Mouse (Mus musculus) cerebellum, postnatal 4 days (tissue): ENCODE measurements around the gene Mybl2.
"Not testable (repeated sequence)": the region's sequence is repeated elsewhere in the genome, so short reads cannot be mapped to it uniquely, and the experiment has no call there.

Experiments used
- DNase-seq, 2 experiments: peaks; one replicate each; pipeline ENCODE4 v3.0.0; 2022; ENCODE audit warnings: low spot score in 2 of 2, mixed read lengths in 1 of 2

Mybl2 gene

GRCm38 (mm10) chr2:163054335-163054840 lies at the start of gene Mybl2:
TSS of gene Mybl2 (plus strand) at chr2:163054687.
- DNase-seq: peak; percentile 54 to 83

- no peak for DNase-seq
Observed at GRCm38 (mm10) chr2:163007299-163007698, 47.2 kb upstream of the Mybl2 start.

GRCm38 (mm10) chr2:163016916-163017743 lies 37.4 kb upstream of the Mybl2 start, which contains the start of gene Ift52:
TSS of gene Ift52 (plus strand) at chr2:163017354.
- peak; percentile 80 to 89 for DNase-seq

GRCm38 (mm10) chr2:163031289-163031688 lies 23.2 kb upstream of the Mybl2 start:
- no peak for DNase-seq

GRCm38 (mm10) chr2:163031757-163032156 lies 22.7 kb upstream of the Mybl2 start:
- DNase-seq: no peak

- no peak for DNase-seq
Observed at GRCm38 (mm10) chr2:163032622-163033021, 21.9 kb upstream of the Mybl2 start.

GRCm38 (mm10) chr2:163039940-163040339 lies 14.5 kb upstream of the Mybl2 start:
- DNase-seq: no peak

GRCm38 (mm10) chr2:163048125-163048524 lies 6.4 kb upstream of the Mybl2 start:
- DNase-seq: peak; percentile 46 to 79

GRCm38 (mm10) chr2:163049116-163049515 lies 5.4 kb upstream of the Mybl2 start:
- no peak for DNase-seq

GRCm38 (mm10) chr2:163051691-163052090 lies 2.8 kb upstream of the Mybl2 start:
- no peak for DNase-seq

- no peak for DNase-seq
Observed at GRCm38 (mm10) chr2:163052101-163052500, 2.4 kb upstream of the Mybl2 start.

- no peak for DNase-seq
Observed at GRCm38 (mm10) chr2:163052826-163053225, 1.7 kb upstream of the Mybl2 start.

- peak in 1 of 2 experiments; percentile 15 for DNase-seq
Observed at GRCm38 (mm10) chr2:163054891-163055494, 506 bp downstream of the Mybl2 start.

- no peak for DNase-seq
Observed at GRCm38 (mm10) chr2:163055715-163056114, 1.2 kb downstream of the Mybl2 start.

GRCm38 (mm10) chr2:163056584-163056983 lies 2.1 kb downstream of the Mybl2 start:
- DNase-seq: no peak

GRCm38 (mm10) chr2:163058981-163059380 lies 4.5 kb downstream of the Mybl2 start:
- DNase-seq: not testable (repeated sequence)

- no peak for DNase-seq
Observed at GRCm38 (mm10) chr2:163060630-163061029, 6.1 kb downstream of the Mybl2 start.

- DNase-seq: no peak
Observed at GRCm38 (mm10) chr2:163061203-163062118, 7.0 kb downstream of the Mybl2 start.

- DNase-seq: no peak
Observed at GRCm38 (mm10) chr2:163062119-163062508, 7.6 kb downstream of the Mybl2 start.

- no peak for DNase-seq
Observed at GRCm38 (mm10) chr2:163066326-163066725, 11.8 kb downstream of the Mybl2 start.

GRCm38 (mm10) chr2:163067233-163067632 lies 12.7 kb downstream of the Mybl2 start:
- DNase-seq: no peak

GRCm38 (mm10) chr2:163070213-163070612 lies 15.7 kb downstream of the Mybl2 start:
- DNase-seq: no peak
